8 mouse cellular contexts compared by ENCODE assay signal in genomic region chr11:32220607-32221224, GRCm38 (mm10). TPM values are rescaled to one million over a fixed set of nuclear protein-coding genes. Genes with fewer than 3 reads are reported as not detected.
DNase-seq lines count a peak whose midpoint lies in the region; ATAC-seq and TF ChIP-seq lines count a peak whose summit lies in the region.

No protein-coding gene starts in this region.

- H3K27ac ChIP-seq in thymus, adult 2 months (ENCODE audit: control insufficient read depth, insufficient read depth, low read length) = no peak overlapping the region
- peak overlapping the region; percentile 96 for H3K27ac ChIP-seq in limb, embryonic 15.5 days

- H3K36me3 ChIP-seq in erythroblast, embryonic 14.5 days (ENCODE audit: control insufficient read depth) = peaks cover 1% of the 10 kb centered on the region; the same call in 1 of the 2 replicates
- no peaks in the 10 kb centered on the region for H3K36me3 ChIP-seq in thymus, adult 2 months (ENCODE audit: control insufficient read depth, insufficient read depth, low read length)
- peaks cover 8% of the 10 kb centered on the region for H3K36me3 ChIP-seq in limb, embryonic 15.5 days

- 84% methylated on average over 10 of the region's 10 CpGs for WGBS in thymus, adult 2 months
- WGBS in limb, embryonic 15.5 days = 32% methylated on average over 10 of the region's 10 CpGs

- peaks cover 84% of the 10 kb centered on the region for H3K27me3 ChIP-seq in erythroblast, embryonic 14.5 days (ENCODE audit: control insufficient read depth)
- H3K27me3 ChIP-seq in thymus, adult 2 months (ENCODE audit: control insufficient read depth, insufficient read depth, low read length) = peaks cover 25% of the 10 kb centered on the region
- H3K27me3 ChIP-seq in limb, embryonic 15.5 days = no peaks in the 10 kb centered on the region

- peak overlapping the region; percentile 70 for H3K4me2 ChIP-seq in limb, embryonic 15.5 days

- ATAC-seq in erythroblast, adult 5-6 weeks (replicated peaks; ENCODE audit: low FRiP score, poor library complexity, severe bottlenecking) = no peak
- peak; percentile 22 for ATAC-seq in limb, embryonic 15.5 days (ENCODE audit: insufficient number of reproducible peaks, low FRiP score, low TSS enrichment, low read depth)
- ATAC-seq in activated CD4-positive, CD25-positive, alpha-beta regulatory T cell, adult 4 months = no peak

- TF ChIP-seq POLR2A in thymus, adult 2 months (IDR thresholded peaks at IDR 0.05; ENCODE audit: control insufficient read depth, extremely low read depth, insufficient read depth, low read length, poor library complexity) = no peak

- TF ChIP-seq CTCF in thymus, adult 2 months (IDR thresholded peaks at IDR 0.05; ENCODE audit: borderline replicate concordance, control insufficient read depth, extremely low read depth, insufficient read depth, low read length, poor library complexity) = no peak

- peak overlapping the region; percentile 59 for H3K4me3 ChIP-seq in erythroblast, embryonic 14.5 days (replicated peaks)
- H3K4me3 ChIP-seq in thymus, adult 2 months (ENCODE audit: control insufficient read depth, insufficient read depth, low read length) = no peak overlapping the region
- peak overlapping the region; percentile 87 for H3K4me3 ChIP-seq in limb, embryonic 15.5 days

- peaks cover 58% of the 10 kb centered on the region for H3K4me1 ChIP-seq in erythroblast, embryonic 14.5 days (ENCODE audit: control insufficient read depth)
- peaks cover 24% of the 10 kb centered on the region for H3K4me1 ChIP-seq in thymus, adult 2 months (replicated peaks; ENCODE audit: control insufficient read depth, insufficient read depth, low read length)
- H3K4me1 ChIP-seq in limb, embryonic 15.5 days = peaks cover 76% of the 10 kb centered on the region

- DNase-seq in thymus, postnatal 4 days = peak; percentile 31
- DNase-seq in thymus, adult 2 months = no peak
- DNase-seq in natural killer cell, adult 2 months (ENCODE audit: low spot score in 2 of 2) = no peak
- no peak for DNase-seq in adipocyte (ENCODE audit: low spot score)

- H3K9me3 ChIP-seq in erythroblast, embryonic 14.5 days (ENCODE audit: control insufficient read depth, low read length) = peaks cover 26% of the 10 kb centered on the region
- no peaks in the 10 kb centered on the region for H3K9me3 ChIP-seq in limb, embryonic 15.5 days

- peak overlapping the region; percentile 91 for H3K9ac ChIP-seq in limb, embryonic 15.5 days

RNA-seq across cellular contexts. Expression of gene Rhbdf1, which starts 1.4 kb away (rescaled TPM):
- polyA plus RNA-seq in erythroblast, embryonic 14.5 days (2012) = 0.44 and 0.77 TPM in 2 replicates
- not detected in 2 replicates for total RNA-seq in erythroblast, adult 5-6 weeks (2015; ENCODE audit: low replicate concordance)
- 1.2 and 7.5 TPM in 2 replicates for total RNA-seq in erythroblast, adult 5-6 weeks (2017; ENCODE audit: low replicate concordance)
- polyA plus RNA-seq in thymus, adult 2 months (2012; rRNA removed) = 29.9 and 44.9 TPM in 2 replicates
- polyA plus RNA-seq in limb, embryonic 15.5 days (2015; fragmentation: Nextera tagmentation; extraction: Ambion mirVana) = 83.7 and 87.5 TPM in 2 replicates
- under 1 TPM in 1 of 2 experiments, not detected in 1; 0.49 TPM for polyA plus RNA-seq in activated CD4-positive, CD25-positive, alpha-beta regulatory T cell, adult 4 months (2017; shearing (Covaris generic))

RNA-seq across cellular contexts. Expression of gene Mpg, which starts 5.6 kb away (rescaled TPM):
- polyA plus RNA-seq in erythroblast, embryonic 14.5 days (2012) = 4.8 and 5.0 TPM in 2 replicates
- 21.3 and 22.1 TPM in 2 replicates for total RNA-seq in erythroblast, adult 5-6 weeks (2015; ENCODE audit: low replicate concordance)
- 29.0 and 33.3 TPM in 2 replicates for total RNA-seq in erythroblast, adult 5-6 weeks (2017; ENCODE audit: low replicate concordance)
- 21.0 and 25.5 TPM in 2 replicates for polyA plus RNA-seq in thymus, adult 2 months (2012; rRNA removed)
- polyA plus RNA-seq in limb, embryonic 15.5 days (2015; fragmentation: Nextera tagmentation; extraction: Ambion mirVana) = 39.4 and 40.0 TPM in 2 replicates
- 10 to 100 TPM; 34.8 to 35.0 TPM for polyA plus RNA-seq in activated CD4-positive, CD25-positive, alpha-beta regulatory T cell, adult 4 months (2017; shearing (Covaris generic))

RNA-seq across cellular contexts. Expression of gene Snrnp25, which starts 15.5 kb away (rescaled TPM):
- 25.7 and 48.2 TPM in 2 replicates for polyA plus RNA-seq in erythroblast, embryonic 14.5 days (2012)
- 64.4 and 68.3 TPM in 2 replicates for total RNA-seq in erythroblast, adult 5-6 weeks (2015; ENCODE audit: low replicate concordance)
- 29.9 and 61.1 TPM in 2 replicates for total RNA-seq in erythroblast, adult 5-6 weeks (2017; ENCODE audit: low replicate concordance)
- 56.3 and 66.1 TPM in 2 replicates for polyA plus RNA-seq in thymus, adult 2 months (2012; rRNA removed)
- polyA plus RNA-seq in limb, embryonic 15.5 days (2015; fragmentation: Nextera tagmentation; extraction: Ambion mirVana) = 45.6 and 48.1 TPM in 2 replicates
- 10 to 100 TPM; 70.5 to 73.4 TPM for polyA plus RNA-seq in activated CD4-positive, CD25-positive, alpha-beta regulatory T cell, adult 4 months (2017; shearing (Covaris generic))

RNA-seq across cellular contexts. Expression of gene Il9r, which starts 20.6 kb away (rescaled TPM):
- polyA plus RNA-seq in erythroblast, embryonic 14.5 days (2012) = not detected in 2 replicates
- not detected in 2 replicates for total RNA-seq in erythroblast, adult 5-6 weeks (2015; ENCODE audit: low replicate concordance)
- total RNA-seq in erythroblast, adult 5-6 weeks (2017; ENCODE audit: low replicate concordance) = not detected in 2 replicates
- 16.4 and 19.9 TPM in 2 replicates for polyA plus RNA-seq in thymus, adult 2 months (2012; rRNA removed)
- polyA plus RNA-seq in limb, embryonic 15.5 days (2015; fragmentation: Nextera tagmentation; extraction: Ambion mirVana) = 0.31 and 0.55 TPM in 2 replicates
- polyA plus RNA-seq in activated CD4-positive, CD25-positive, alpha-beta regulatory T cell, adult 4 months (2017; shearing (Covaris generic)) = 1 to 10 TPM; 4.5 to 7.1 TPM

RNA-seq across cellular contexts. Expression of gene Nprl3, which starts 46.8 kb away (rescaled TPM):
- 4.8 and 5.8 TPM in 2 replicates for polyA plus RNA-seq in erythroblast, embryonic 14.5 days (2012)
- 58.0 and 62.7 TPM in 2 replicates for total RNA-seq in erythroblast, adult 5-6 weeks (2015; ENCODE audit: low replicate concordance)
- total RNA-seq in erythroblast, adult 5-6 weeks (2017; ENCODE audit: low replicate concordance) = 166 and 187 TPM in 2 replicates
- polyA plus RNA-seq in thymus, adult 2 months (2012; rRNA removed) = 107 and 118 TPM in 2 replicates
- polyA plus RNA-seq in limb, embryonic 15.5 days (2015; fragmentation: Nextera tagmentation; extraction: Ambion mirVana) = 34.7 and 41.8 TPM in 2 replicates
- 10 to 100 TPM; 36.7 to 37.6 TPM for polyA plus RNA-seq in activated CD4-positive, CD25-positive, alpha-beta regulatory T cell, adult 4 months (2017; shearing (Covaris generic))

Comparison
In these comparisons a context has a peak if more than half of its experiments do, and no peak if none do; other contexts are left out.
1. RNA of gene Rhbdf1, which starts 1.4 kb away (polyA plus RNA-seq): 83.7 to 87.5 TPM in limb, embryonic 15.5 days and 29.9 to 44.9 TPM in thymus, adult 2 months; 0.44 to 0.77 TPM in erythroblast, embryonic 14.5 days and 0.49 TPM in activated CD4-positive, CD25-positive, alpha-beta regulatory T cell, adult 4 months; every median in the first group is over 10 times any median in the second.